Mouse (Mus musculus): ENCODE measurements around the gene Yars. TPM values are rescaled to one million over a fixed set of nuclear protein-coding genes. Genes with fewer than 3 reads are reported as not detected.

The Yars gene
- total and polyA plus RNA-seq, 3 experiments = 89.5 to 539 (median 179) TPM

GRCm38 (mm10) chr4:129263225-129264021 lies 73.9 kb downstream of the Yars start (continued):
- TF ChIP-seq POLR2A (IDR thresholded peaks at IDR 0.05; ENCODE audit: control insufficient read depth in 1 of 2, insufficient read depth in 1 of 2, low read depth in 1 of 2, low read length in 2 of 2, poor library complexity in 1 of 2) (peak in 1 of 2 experiments; percentile 37; a peak in 1 of 4 replicates), SIN3A (IDR thresholded peaks at IDR 0.05; ENCODE audit: low read length) (peak; percentile 82), MXI1 (IDR thresholded peaks at IDR 0.05; ENCODE audit: low read depth, low read length) (peak; percentile 81), SMC3 (IDR thresholded peaks at IDR 0.05; ENCODE audit: low read depth, low read length) (no peak), TAL1 (IDR thresholded peaks at IDR 0.05; ENCODE audit: low read length) (no peak; the same call in 1 of the 2 replicates)

GRCm38 (mm10) chr4:129266191-129266590 lies 76.6 kb downstream of the Yars start:
- Histone ChIP-seq H3K9me3 (replicated peaks; ENCODE audit: insufficient read depth, low read length) (no peaks in the 10 kb centered on the region), H3K4me3 (ENCODE audit: control insufficient read depth in 1 of 2, insufficient read depth in 1 of 2, low read depth in 2 of 2, low read length in 2 of 2) (no peak overlapping the region), H3K4me1 (ENCODE audit: control insufficient read depth in 1 of 2, insufficient read depth in 2 of 2, low read length in 2 of 2) (peaks cover 5 to 15% of the 10 kb centered on the region in 2 experiments; a peak in 3 of 4 replicates), H3K27ac (ENCODE audit: control insufficient read depth, low read depth, low read length) (no peak overlapping the region), H3K79me2 (ENCODE audit: control insufficient read depth, insufficient read depth, low read length, poor library complexity) (no peaks in the 10 kb centered on the region), H3K36me3 (ENCODE audit: control insufficient read depth in 1 of 2, insufficient read depth in 2 of 2, low read length in 2 of 2) (peaks cover 0 to 5% of the 10 kb centered on the region in 2 experiments; a peak in 2 of 4 replicates), H3K27me3 (ENCODE audit: control insufficient read depth in 1 of 2, insufficient read depth in 2 of 2, low read length in 2 of 2) (no peaks in the 10 kb centered on the region), H3K9ac (ENCODE audit: control insufficient read depth, low read depth, low read length, poor library complexity, severe bottlenecking) (no peak overlapping the region)
- DNase-seq (ENCODE audit: low read depth, low spot score) = no peak
- TF ChIP-seq MEF2A (IDR thresholded peaks at IDR 0.05; ENCODE audit: extremely low read depth, insufficient replicate concordance, low read depth, low read length, poor library complexity, severe bottlenecking) (no peak), RCOR1 (IDR thresholded peaks at IDR 0.05; ENCODE audit: low read depth, low read length) (no peak), ZKSCAN1 (IDR thresholded peaks at IDR 0.05; ENCODE audit: low read depth, low read length) (no peak), SMC3 (IDR thresholded peaks at IDR 0.05; ENCODE audit: low read depth, low read length) (no peak), GABPA (IDR thresholded peaks at IDR 0.05; ENCODE audit: low read depth, low read length) (no peak), UBTF (IDR thresholded peaks at IDR 0.05; ENCODE audit: borderline replicate concordance, insufficient read depth, low read depth, low read length) (no peak)

- H3K9me3 ChIP-seq (replicated peaks; ENCODE audit: insufficient read depth, low read length) = no peaks in the 10 kb centered on the region
- H3K4me1 ChIP-seq (ENCODE audit: control insufficient read depth in 1 of 2, insufficient read depth in 2 of 2, low read length in 2 of 2) = peaks cover 5 to 20% of the 10 kb centered on the region in 2 experiments; a peak in 3 of 4 replicates
- no peak for TF ChIP-seq KAT2A (conservative IDR thresholded peaks at IDR 0.05; ENCODE audit: low read depth, low read length)
- TF ChIP-seq MYB (IDR thresholded peaks at IDR 0.05; ENCODE audit: low read depth, low read length) = no peak
- no peak for TF ChIP-seq MAZ (IDR thresholded peaks at IDR 0.05; ENCODE audit: low read depth, low read length)
- no peak for TF ChIP-seq ETS1 (IDR thresholded peaks at IDR 0.05; ENCODE audit: low read depth, low read length)
- TF ChIP-seq ELF1 (IDR thresholded peaks at IDR 0.05; ENCODE audit: low read depth, low read length) = no peak
- TF ChIP-seq JUND (IDR thresholded peaks at IDR 0.05; ENCODE audit: low read depth, low read length) = no peak
- TF ChIP-seq MYC (IDR thresholded peaks at IDR 0.05; ENCODE audit: low read depth, low read length) = no peak
- H3K9ac ChIP-seq (ENCODE audit: control insufficient read depth, low read depth, low read length, poor library complexity, severe bottlenecking) = no peak overlapping the region
- peaks cover 0 to 5% of the 10 kb centered on the region in 2 experiments; a peak in 2 of 4 replicates for H3K36me3 ChIP-seq (ENCODE audit: control insufficient read depth in 1 of 2, insufficient read depth in 2 of 2, low read length in 2 of 2)
- DNase-seq (ENCODE audit: low read depth, low spot score) = no peak
- no peak overlapping the region for H3K4me3 ChIP-seq (ENCODE audit: control insufficient read depth in 1 of 2, insufficient read depth in 1 of 2, low read depth in 2 of 2, low read length in 2 of 2)
- no peak overlapping the region for H3K27ac ChIP-seq (ENCODE audit: control insufficient read depth, low read depth, low read length)
- H3K27me3 ChIP-seq (ENCODE audit: control insufficient read depth in 1 of 2, insufficient read depth in 2 of 2, low read length in 2 of 2) = no peaks in the 10 kb centered on the region
- H3K79me2 ChIP-seq (ENCODE audit: control insufficient read depth, insufficient read depth, low read length, poor library complexity) = no peaks in the 10 kb centered on the region
Observed at GRCm38 (mm10) chr4:129266821-129267220, 77.3 kb downstream of the Yars start.

Data from MEL (cell line).